Mouse (Mus musculus) myocyte (in vitro differentiated cells): ENCODE measurements at regions not wholly inside any gene's neighbourhood (a gene's known extent, or its start where the extent isn't known, plus 50 kb on each side); places are given as distances from the start of the nearest gene placed in this dataset.

ENCODE experiments used
- H3K27me3 ChIP-seq: one replicate; pipeline ENCODE4 v1.6.1; 2011; ENCODE audit not compliant: control insufficient read depth, insufficient read depth, insufficient read length
- H3K36me3 ChIP-seq: one replicate; pipeline ENCODE4 v1.6.1; 2011; ENCODE audit not compliant: control insufficient read depth, insufficient read depth
- H3K4me2 ChIP-seq: one replicate; pipeline ENCODE4 v1.6.1; 2011; ENCODE audit warnings: low read depth, control low read depth
- H3K4me3 ChIP-seq: one replicate; pipeline ENCODE4 v1.5.1; 2011; ENCODE audit warnings: mild to moderate bottlenecking, control low read depth, moderate library complexity
- H3K79me2 ChIP-seq: one replicate; pipeline ENCODE4 v1.6.1; 2011; ENCODE audit not compliant: control insufficient read depth, insufficient read depth
- H3ac ChIP-seq: one replicate; pipeline ENCODE4 v1.6.1; 2011; ENCODE audit not compliant: control insufficient read depth, insufficient read length
- CEBPB ChIP-seq: IDR thresholded peaks from 2 replicates; pipeline ENCODE4 v1.6.1; 2011; ENCODE audit warnings: mild to moderate bottlenecking, moderate library complexity; ENCODE audit not compliant: poor library complexity, insufficient read depth, severe bottlenecking
- E2F4 ChIP-seq: IDR thresholded peaks from one replicate; pipeline ENCODE4 v1.6.1; 2011; ENCODE audit warnings: mild to moderate bottlenecking, control low read depth, moderate library complexity; ENCODE audit not compliant: insufficient read depth
- MAX ChIP-seq: IDR thresholded peaks from one replicate; pipeline ENCODE4 v1.6.1; 2011; ENCODE audit warnings: low read depth, mild to moderate bottlenecking, control low read depth
- MYOD1 ChIP-seq, 3 experiments: IDR thresholded peaks; one replicate each; pipeline ENCODE4 v1.6.1; 2011; ENCODE audit warnings: control low read depth in 2 of 3, low read depth in 2 of 3, mild to moderate bottlenecking in 2 of 3, moderate library complexity in 1 of 3; ENCODE audit not compliant: insufficient read length in 2 of 3, control insufficient read depth in 1 of 3
- MYOG ChIP-seq, 3 experiments: IDR thresholded peaks; one replicate each; pipeline ENCODE4 v1.6.1; 2011; ENCODE audit warnings: control low read depth in 2 of 3, low read depth in 2 of 3, mild to moderate bottlenecking in 2 of 3; ENCODE audit not compliant: insufficient read length in 2 of 3, control insufficient read depth in 1 of 3, insufficient read depth in 1 of 3
- POLR2A ChIP-seq: IDR thresholded peaks from one replicate; pipeline ENCODE4 v1.6.1; 2011; ENCODE audit warnings: low read depth, mild to moderate bottlenecking, control low read depth, moderate library complexity; ENCODE audit not compliant: insufficient read length
- POLR2AphosphoS2 ChIP-seq: IDR thresholded peaks from one replicate; pipeline ENCODE4 v1.6.1; 2011; ENCODE audit warnings: low read depth, control low read depth; ENCODE audit not compliant: insufficient read length
- REST ChIP-seq: IDR thresholded peaks from one replicate; pipeline ENCODE4 v1.6.1; 2011; ENCODE audit warnings: mild to moderate bottlenecking, control low read depth, moderate library complexity; ENCODE audit not compliant: insufficient read depth, insufficient read length
- SRF ChIP-seq: IDR thresholded peaks from one replicate; pipeline ENCODE4 v1.6.1; 2011; ENCODE audit warnings: low read depth; ENCODE audit not compliant: control insufficient read depth, insufficient read length
- TCF12 ChIP-seq: IDR thresholded peaks from one replicate; pipeline ENCODE4 v1.6.1; 2011; ENCODE audit warnings: mild to moderate bottlenecking, control low read depth; ENCODE audit not compliant: poor library complexity, insufficient read depth, severe bottlenecking
- TCF3 ChIP-seq: IDR thresholded peaks from one replicate; pipeline ENCODE4 v1.6.1; 2011; ENCODE audit warnings: low read depth, control low read depth; ENCODE audit not compliant: insufficient read length
- USF1 ChIP-seq: IDR thresholded peaks from one replicate; pipeline ENCODE4 v1.6.1; 2011; ENCODE audit warnings: low read depth, mild to moderate bottlenecking, control low read depth, moderate library complexity

- Histone ChIP-seq H3K27me3 (no peaks in the 10 kb centered on the region), H3K36me3 (no peaks in the 10 kb centered on the region), H3K4me3 (no peak overlapping the region), H3K4me2 (no peak overlapping the region), H3ac (no peak overlapping the region), H3K79me2 (no peaks in the 10 kb centered on the region)
- TF ChIP-seq MAX (no peak), TCF12 (no peak), REST (no peak)
Measured at GRCm38 (mm10) chr10:119039732-119040131, 169.7 kb upstream of the Dyrk2 start.

- no peak overlapping the region for H3K4me3 ChIP-seq
- TF ChIP-seq MYOD1 (IDR thresholded peaks at IDR 0.05; ENCODE audit: control insufficient read depth in 1 of 3, insufficient read length in 2 of 3, low read depth in 2 of 3) (no peak), POLR2A (no peak), MAX (no peak), REST (no peak), E2F4 (no peak), MYOG (IDR thresholded peaks at IDR 0.05; ENCODE audit: control insufficient read depth in 1 of 3, insufficient read depth in 1 of 3, insufficient read length in 2 of 3, low read depth in 2 of 3) (no peak), SRF (no peak), USF1 (no peak), CEBPB (no peak), TCF12 (no peak), POLR2AphosphoS2 (no peak), TCF3 (no peak)
- no peaks in the 10 kb centered on the region for H3K27me3 ChIP-seq
- H3K4me2 ChIP-seq = no peak overlapping the region
- H3K36me3 ChIP-seq = no peaks in the 10 kb centered on the region
- H3K79me2 ChIP-seq = no peaks in the 10 kb centered on the region
- no peak overlapping the region for H3ac ChIP-seq
Measured at GRCm38 (mm10) chr10:119038991-119039390, 169.0 kb upstream of the Dyrk2 start.

GRCm38 (mm10) chr10:119037781-119038180 is 167.8 kb upstream of the Dyrk2 start:
- H3K36me3 ChIP-seq = no peaks in the 10 kb centered on the region

GRCm38 (mm10) chr10:119035863-119036262 is 165.9 kb upstream of the Dyrk2 start:
- Histone ChIP-seq H3K36me3 (no peaks in the 10 kb centered on the region), H3ac (no peak overlapping the region), H3K4me3 (no peak overlapping the region), H3K27me3 (no peaks in the 10 kb centered on the region), H3K4me2 (no peak overlapping the region), H3K79me2 (no peaks in the 10 kb centered on the region)
- TF ChIP-seq TCF12 = no peak
- TF ChIP-seq MAX = no peak
- no peak for TF ChIP-seq TCF3
- TF ChIP-seq CEBPB = no peak
- no peak for TF ChIP-seq POLR2A
- TF ChIP-seq E2F4 = no peak
- no peak for TF ChIP-seq USF1
- no peak for TF ChIP-seq SRF
- no peak for TF ChIP-seq MYOD1 (IDR thresholded peaks at IDR 0.05; ENCODE audit: control insufficient read depth in 1 of 3, insufficient read length in 2 of 3, low read depth in 2 of 3)
- no peak for TF ChIP-seq REST
- TF ChIP-seq MYOG (IDR thresholded peaks at IDR 0.05; ENCODE audit: control insufficient read depth in 1 of 3, insufficient read depth in 1 of 3, insufficient read length in 2 of 3, low read depth in 2 of 3) = no peak
- TF ChIP-seq POLR2AphosphoS2 = no peak

More at GRCm38 (mm10) chr10:119037781-119038180, 167.8 kb upstream of the Dyrk2 start:
- Histone ChIP-seq H3ac (no peak overlapping the region), H3K4me2 (no peak overlapping the region), H3K79me2 (no peaks in the 10 kb centered on the region), H3K27me3 (no peaks in the 10 kb centered on the region), H3K4me3 (no peak overlapping the region)
- no peak for TF ChIP-seq POLR2AphosphoS2
- TF ChIP-seq REST = no peak
- no peak for TF ChIP-seq USF1
- no peak for TF ChIP-seq E2F4
- TF ChIP-seq MYOD1 (IDR thresholded peaks at IDR 0.05; ENCODE audit: control insufficient read depth in 1 of 3, insufficient read length in 2 of 3, low read depth in 2 of 3) = no peak
- no peak for TF ChIP-seq TCF3
- no peak for TF ChIP-seq MYOG (IDR thresholded peaks at IDR 0.05; ENCODE audit: control insufficient read depth in 1 of 3, insufficient read depth in 1 of 3, insufficient read length in 2 of 3, low read depth in 2 of 3)

- Histone ChIP-seq H3K4me3 (no peak overlapping the region), H3ac (no peak overlapping the region), H3K36me3 (no peaks in the 10 kb centered on the region), H3K27me3 (no peaks in the 10 kb centered on the region), H3K4me2 (no peak overlapping the region), H3K79me2 (no peaks in the 10 kb centered on the region)
- no peak for TF ChIP-seq SRF
- no peak for TF ChIP-seq MYOG (IDR thresholded peaks at IDR 0.05; ENCODE audit: control insufficient read depth in 1 of 3, insufficient read depth in 1 of 3, insufficient read length in 2 of 3, low read depth in 2 of 3)
- no peak for TF ChIP-seq TCF12
- no peak for TF ChIP-seq USF1
- TF ChIP-seq POLR2A = no peak
- no peak for TF ChIP-seq POLR2AphosphoS2
Measured at GRCm38 (mm10) chr10:119034396-119034795, 164.4 kb upstream of the Dyrk2 start.
